Mouse (Mus musculus) bone marrow macrophage, adult 2 months (primary cell): ENCODE data around the gene Traf1.

Experiments
- CTCF ChIP-seq: IDR thresholded peaks from 2 replicates; pipeline ENCODE4 v1.5.1; 2012; ENCODE audit warnings: low read depth, mild to moderate bottlenecking, low read length, moderate library complexity
- POLR2A ChIP-seq: IDR thresholded peaks from 2 replicates; pipeline ENCODE4 v1.6.1; 2012; ENCODE audit warnings: mild to moderate bottlenecking, low read depth, low read length, borderline replicate concordance

DNA sequence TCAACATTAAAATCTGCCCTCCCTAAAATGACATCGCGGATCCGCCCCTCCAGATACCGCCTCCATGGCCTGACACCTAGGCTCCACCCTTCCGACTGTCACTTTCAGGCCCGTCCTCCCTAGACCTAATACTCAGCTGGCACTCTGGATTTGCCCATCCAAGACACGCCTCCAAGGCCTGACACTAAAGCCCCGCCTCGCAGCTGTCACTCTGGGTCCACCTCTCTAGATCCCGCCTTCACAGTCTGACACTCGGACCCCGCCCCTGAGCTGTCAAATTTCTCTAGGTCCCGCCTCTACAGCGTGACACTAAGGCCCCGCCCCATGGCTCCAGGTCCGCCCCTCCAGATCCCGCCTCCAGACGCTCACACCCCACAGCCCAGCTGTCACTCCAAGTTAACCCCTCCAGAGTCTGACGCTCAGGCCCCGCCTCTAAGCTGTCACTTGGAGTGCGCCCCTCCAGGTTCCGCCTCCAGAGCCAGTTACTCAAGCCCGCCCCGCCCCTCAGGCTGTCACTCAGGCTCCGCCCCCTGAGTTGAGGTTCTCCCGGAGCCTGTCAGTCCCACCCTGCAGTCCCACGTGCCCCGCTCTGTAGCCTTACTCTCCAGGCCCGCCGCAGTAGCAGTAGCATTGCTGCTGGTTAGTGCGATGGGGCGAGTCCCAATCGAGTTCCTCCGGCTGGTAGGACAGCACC, 56.6 kb downstream of the Traf1 start:
- no peak for TF ChIP-seq POLR2A
- no peak for TF ChIP-seq CTCF
